Comparison of ENCODE assay signal across 8 mouse cellular contexts in genomic region chr11:62549782-62550181, GRCm38 (mm10). TPM values are rescaled to one million over a fixed set of nuclear protein-coding genes. Genes with fewer than 3 reads are reported as not detected.
DNase-seq lines count a peak whose midpoint lies in the region; ATAC-seq and TF ChIP-seq lines count a peak whose summit lies in the region.

No protein-coding gene starts in this region.

- H3K36me3 ChIP-seq in forebrain, embryonic 14.5 days (ENCODE audit: control insufficient read depth, insufficient read depth, low read length), result peaks cover 19% of the 10 kb centered on the region
- H3K36me3 ChIP-seq in hindbrain, embryonic 10.5 days, result peaks cover 22% of the 10 kb centered on the region
- H3K36me3 ChIP-seq in lung, postnatal 0 days (ENCODE audit: insufficient read depth, low read length), result no peaks in the 10 kb centered on the region

- ATAC-seq in cerebellum, adult (ENCODE audit: insufficient number of reproducible peaks, low FRiP score, low TSS enrichment), result no peak
- no peak for ATAC-seq in forebrain, embryonic 14.5 days
- ATAC-seq in lung, postnatal 0 days, result peak; percentile 40

- H3K9me3 ChIP-seq in forebrain, embryonic 14.5 days (replicated peaks; ENCODE audit: control insufficient read depth, low read length), result no peaks in the 10 kb centered on the region
- no peaks in the 10 kb centered on the region for H3K9me3 ChIP-seq in hindbrain, embryonic 10.5 days
- H3K9me3 ChIP-seq in lung, postnatal 0 days (ENCODE audit: low read length), result no peaks in the 10 kb centered on the region

- peak overlapping the region; percentile 46 for H3K4me3 ChIP-seq in forebrain, embryonic 14.5 days (ENCODE audit: low read depth, low read length)
- H3K4me3 ChIP-seq in hindbrain, embryonic 10.5 days, result peak overlapping the region; percentile 67
- H3K4me3 ChIP-seq in lung, postnatal 0 days (ENCODE audit: low read depth, low read length), result peak overlapping the region; percentile 81

- TF ChIP-seq EP300 in lung, postnatal 0 days (IDR thresholded peaks at IDR 0.05), result no peak

- peaks cover 18% of the 10 kb centered on the region for H3K4me1 ChIP-seq in forebrain, embryonic 14.5 days (ENCODE audit: control insufficient read depth, insufficient read depth, low read length)
- peaks cover 32% of the 10 kb centered on the region for H3K4me1 ChIP-seq in hindbrain, embryonic 10.5 days (replicated peaks)
- H3K4me1 ChIP-seq in lung, postnatal 0 days (ENCODE audit: insufficient read depth, low read depth, low read length), result peaks cover 14% of the 10 kb centered on the region; the same call in 1 of the 2 replicates

- DNase-seq in cerebellum, adult 11 months, result peak; percentile 64
- DNase-seq in c-Kit-positive CD71-positive TER-119-negative erythroid progenitor cells, embryonic 14.5 days (ENCODE audit: low read depth), result peak; percentile 22
- peak; percentile 72 for DNase-seq in forebrain, embryonic 14.5 days (ENCODE audit: low spot score)
- DNase-seq in hindbrain, embryonic 10.5 days (ENCODE audit: low spot score), result no peak
- peak; percentile 39 to 43 for DNase-seq in layer of hippocampus, adult 8-10 months (ENCODE audit: low spot score in 2 of 2)
- DNase-seq in lung, postnatal 0 days (ENCODE audit: low spot score), result peak; percentile 90
- peak; percentile 40 for DNase-seq in retina, embryonic 14.5 days (ENCODE audit: low spot score)

- H3K27me3 ChIP-seq in forebrain, embryonic 14.5 days (replicated peaks; ENCODE audit: control insufficient read depth, insufficient read depth, low read length), result no peaks in the 10 kb centered on the region
- no peaks in the 10 kb centered on the region for H3K27me3 ChIP-seq in hindbrain, embryonic 10.5 days (ENCODE audit: insufficient read depth, poor library complexity, severe bottlenecking)
- H3K27me3 ChIP-seq in lung, postnatal 0 days (replicated peaks; ENCODE audit: insufficient read depth, low read length), result no peaks in the 10 kb centered on the region

- H3K9ac ChIP-seq in forebrain, embryonic 14.5 days (ENCODE audit: low read length), result peak overlapping the region; percentile 84
- H3K9ac ChIP-seq in lung, postnatal 0 days (replicated peaks; ENCODE audit: low read depth), result peak overlapping the region; percentile 95; the same call in 1 of the 2 replicates

- H3K27ac ChIP-seq in forebrain, embryonic 14.5 days (ENCODE audit: low read depth, low read length), result peak overlapping the region; percentile 95
- peak overlapping the region; percentile 99 for H3K27ac ChIP-seq in hindbrain, embryonic 10.5 days
- peak overlapping the region; percentile 100 for H3K27ac ChIP-seq in lung, postnatal 0 days (ENCODE audit: low read length)

- TF ChIP-seq CTCF in lung, postnatal 0 days (IDR thresholded peaks at IDR 0.05), result no peak

- WGBS in forebrain, embryonic 14.5 days, result 19% methylated on average over 5 of the region's 5 CpGs
- WGBS in hindbrain, embryonic 10.5 days, result 34% methylated on average over 5 of the region's 5 CpGs
- 2% methylated on average over 5 of the region's 5 CpGs for WGBS in lung, postnatal 0 days

- peak overlapping the region; percentile 75 for H3K4me2 ChIP-seq in forebrain, embryonic 14.5 days (ENCODE audit: low read length)
- peak overlapping the region; percentile 98 for H3K4me2 ChIP-seq in lung, postnatal 0 days (replicated peaks; ENCODE audit: low read depth, low read length)

RNA-seq across cellular contexts. Expression of gene Ubb, which starts 1.2 kb away (rescaled TPM):
- polyA plus RNA-seq in forebrain, embryonic 14.5 days (2014; fragmentation: Nextera tagmentation; extraction: Ambion mirVana), result 5,294 and 5,616 TPM in 2 replicates
- polyA plus RNA-seq in hindbrain, embryonic 10.5 days (2016; fragmentation: Nextera tagmentation; extraction: Ambion mirVana), result 3,368 and 3,918 TPM in 2 replicates
- 1,000 to 10,000 TPM; 1,746 to 1,909 (median 1,854) TPM for total RNA-seq in layer of hippocampus, adult 8-10 months (2022)
- 2,346 and 2,640 TPM in 2 replicates for polyA plus RNA-seq in lung, postnatal 0 days (2015; fragmentation: Nextera tagmentation; extraction: Ambion mirVana)

RNA-seq across cellular contexts. Expression of gene Cenpv, which starts 10.7 kb away (rescaled TPM):
- polyA plus RNA-seq in forebrain, embryonic 14.5 days (2014; fragmentation: Nextera tagmentation; extraction: Ambion mirVana), result 99.4 and 112 TPM in 2 replicates
- 27.8 and 39.0 TPM in 2 replicates for polyA plus RNA-seq in hindbrain, embryonic 10.5 days (2016; fragmentation: Nextera tagmentation; extraction: Ambion mirVana)
- total RNA-seq in layer of hippocampus, adult 8-10 months (2022), result 10 to 100 TPM; 32.1 to 40.8 (median 39.0) TPM
- polyA plus RNA-seq in lung, postnatal 0 days (2015; fragmentation: Nextera tagmentation; extraction: Ambion mirVana), result 5.4 and 6.4 TPM in 2 replicates

RNA-seq across cellular contexts. Expression of gene Trpv2, which starts 24.5 kb away (rescaled TPM):
- 13.2 and 17.0 TPM in 2 replicates for polyA plus RNA-seq in forebrain, embryonic 14.5 days (2014; fragmentation: Nextera tagmentation; extraction: Ambion mirVana)
- polyA plus RNA-seq in hindbrain, embryonic 10.5 days (2016; fragmentation: Nextera tagmentation; extraction: Ambion mirVana), result 6.2 and 6.5 TPM in 2 replicates
- 10 to 100 TPM; 14.5 to 15.9 (median 15.1) TPM for total RNA-seq in layer of hippocampus, adult 8-10 months (2022)
- polyA plus RNA-seq in lung, postnatal 0 days (2015; fragmentation: Nextera tagmentation; extraction: Ambion mirVana), result 6.1 and 6.2 TPM in 2 replicates
